Mouse (Mus musculus) retina, postnatal 1 day (tissue): Measurements from ENCODE around the gene Otol1.

Experiments used
- DNase-seq: peaks from one replicate; pipeline ENCODE4 v3.0.0-alpha.2; 2012

The Otol1 gene

DNA sequence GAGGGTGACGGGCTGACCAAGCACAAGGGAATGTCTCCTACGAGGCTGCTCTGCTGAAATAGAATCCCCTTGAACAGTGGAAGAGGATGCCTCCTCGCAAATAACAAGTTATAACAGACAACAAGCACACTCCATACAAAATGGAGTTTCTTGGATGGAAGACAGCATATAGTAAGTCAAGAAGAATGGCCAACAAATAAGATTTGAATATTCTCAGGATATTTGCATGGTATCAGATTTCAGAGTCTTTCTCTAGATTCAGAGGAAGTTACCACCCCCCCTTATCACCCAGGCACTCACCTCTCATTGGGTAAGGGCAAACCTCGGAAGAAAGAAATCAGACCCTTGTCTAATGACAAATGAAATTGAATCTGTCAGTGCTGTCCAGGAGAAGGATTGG is at the start of gene Otol1:
Gene Otol1 (plus strand): TSS at position 301 of the 400 bp plus-strand sequence.
- DNase-seq, result no peak

DNA sequence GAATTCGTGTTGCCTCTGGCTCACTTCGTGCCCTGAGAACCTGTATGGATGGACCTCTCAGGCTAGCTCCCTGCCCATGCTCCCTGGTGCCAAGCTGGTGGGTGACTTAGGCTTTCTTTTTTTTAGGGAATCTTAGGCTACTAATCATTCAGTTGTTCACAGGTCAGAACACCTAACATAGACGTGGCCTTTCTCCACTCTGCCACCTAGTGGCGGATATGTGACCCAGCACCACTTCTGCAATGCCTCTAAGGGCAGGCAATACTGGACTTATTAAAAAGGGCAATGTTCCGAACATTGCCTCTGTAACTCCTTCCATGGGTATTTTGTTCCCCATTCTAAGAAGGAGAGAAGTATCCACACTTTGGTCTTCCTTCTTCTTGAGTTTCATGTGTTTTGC is 45.2 kb upstream of the Otol1 start:
- DNase-seq, result peak; percentile 41

DNA sequence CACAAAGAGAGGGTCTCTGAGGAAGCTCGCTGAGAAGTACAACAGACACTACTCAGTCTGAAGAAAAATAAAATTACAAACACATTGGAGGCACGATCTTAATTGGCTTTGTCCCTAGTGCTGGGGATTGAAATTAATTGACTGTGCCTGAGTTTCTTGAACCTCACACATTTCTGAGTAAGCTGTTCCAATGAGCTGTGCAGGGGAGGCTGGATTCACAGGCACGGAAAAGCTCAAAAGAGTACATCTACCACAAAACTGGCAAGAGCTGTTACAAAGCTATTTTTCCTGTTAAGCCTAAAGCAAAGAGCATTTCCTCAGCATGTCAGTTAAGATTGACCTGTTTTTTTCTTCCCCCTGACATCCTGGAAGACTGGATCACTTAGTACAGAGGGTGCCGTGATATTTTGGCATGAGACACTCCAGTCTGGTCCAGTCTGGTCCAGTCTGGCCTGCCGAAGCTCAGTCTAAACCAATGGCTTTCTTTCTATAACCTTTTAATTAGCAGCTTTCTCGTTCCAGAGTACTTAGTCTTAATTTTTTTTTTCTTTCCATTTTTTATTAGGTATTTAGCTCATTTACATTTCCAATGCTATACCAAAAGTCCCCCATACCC is 35.8 kb upstream of the Otol1 start:
- DNase-seq, result no peak

DNA sequence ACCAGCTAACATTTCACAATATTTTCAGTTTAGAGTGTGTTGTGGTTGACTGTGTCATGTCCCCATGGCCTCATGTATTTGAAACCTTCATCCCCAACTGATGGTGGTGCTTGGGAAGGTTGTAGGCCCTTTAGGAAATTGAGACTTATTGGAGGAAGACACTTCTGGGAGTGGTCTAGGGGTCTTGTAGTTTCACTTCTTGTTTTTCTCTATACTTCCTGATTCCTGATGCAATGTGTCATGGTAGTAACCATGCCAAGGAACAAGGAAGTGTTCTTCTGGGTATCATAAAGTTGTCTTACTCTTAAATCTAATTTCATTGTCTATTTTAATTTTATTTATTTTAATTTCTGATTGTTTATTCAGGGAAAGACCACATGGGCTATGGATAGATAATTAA is 29.3 kb upstream of the Otol1 start:
- no peak for DNase-seq

DNA sequence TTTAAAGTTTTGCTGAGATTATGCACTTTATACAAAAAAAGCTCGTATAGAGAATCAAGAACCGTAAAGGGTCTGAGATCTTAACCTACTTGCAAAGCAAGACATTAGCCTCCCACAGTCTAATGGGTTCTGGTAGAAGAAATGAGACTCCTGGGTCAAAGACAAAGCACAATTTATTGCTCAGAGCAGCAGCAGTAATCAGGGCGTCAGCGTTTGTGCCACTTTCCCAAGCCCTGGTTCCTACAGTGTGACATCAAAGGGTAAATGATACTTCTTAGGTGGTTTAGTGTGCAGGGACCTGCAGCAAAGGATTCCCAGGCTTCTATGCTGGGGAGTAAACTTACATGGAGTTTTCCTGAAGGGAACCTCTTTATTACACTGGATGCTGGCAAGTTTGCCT is 13.6 kb upstream of the Otol1 start:
- DNase-seq, result no peak

DNA sequence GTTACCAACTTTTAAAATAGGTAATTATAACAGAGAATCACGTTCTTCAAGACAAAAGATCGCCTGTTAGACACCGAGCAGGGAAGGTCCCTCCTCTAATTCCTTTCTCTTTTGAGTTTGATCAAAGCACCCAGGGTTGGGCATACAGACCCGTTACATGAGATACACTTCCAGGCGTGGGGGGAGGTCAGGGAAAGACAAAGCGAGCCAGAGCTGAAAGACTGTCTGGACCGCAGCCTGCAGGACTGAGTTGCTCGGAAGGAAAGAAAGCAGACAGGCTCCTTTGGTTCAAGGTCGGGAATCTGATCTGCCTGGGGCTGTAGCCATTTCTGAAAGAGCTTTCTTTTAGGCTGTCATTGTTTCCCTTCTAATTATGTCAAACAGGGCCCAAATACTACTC is 5.9 kb upstream of the Otol1 start:
- peak; percentile 31 for DNase-seq

DNA sequence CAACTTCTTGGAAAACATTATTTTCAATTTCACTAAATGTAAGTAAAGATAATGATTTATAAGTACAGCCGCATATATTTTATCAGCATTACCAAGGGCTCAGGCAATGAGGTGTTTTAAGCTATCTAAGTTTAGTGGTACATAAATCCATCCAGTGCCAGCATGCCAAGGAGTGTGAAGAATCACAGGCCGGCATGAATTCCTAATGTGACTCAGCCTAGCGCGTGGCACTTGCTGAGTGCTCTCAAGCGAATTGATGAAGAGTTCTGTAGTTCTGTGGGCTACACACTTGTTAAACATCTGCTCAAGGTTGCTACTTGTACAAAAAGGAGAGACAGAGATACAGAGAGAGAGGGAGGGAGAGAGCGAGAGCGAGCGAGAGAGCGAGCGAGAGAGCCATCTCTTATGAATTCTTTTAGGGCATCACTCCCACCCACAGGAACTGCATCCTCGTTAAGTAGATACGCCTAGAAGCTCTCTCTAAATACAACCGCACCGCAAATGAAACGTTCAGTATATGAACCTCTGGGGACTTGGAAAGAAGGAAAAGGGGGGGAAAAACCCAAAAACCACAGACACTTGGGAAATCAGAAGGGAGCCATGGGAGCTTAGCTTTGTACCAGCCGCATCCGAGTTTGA is 4.2 kb upstream of the Otol1 start:
- DNase-seq, result no peak

DNA sequence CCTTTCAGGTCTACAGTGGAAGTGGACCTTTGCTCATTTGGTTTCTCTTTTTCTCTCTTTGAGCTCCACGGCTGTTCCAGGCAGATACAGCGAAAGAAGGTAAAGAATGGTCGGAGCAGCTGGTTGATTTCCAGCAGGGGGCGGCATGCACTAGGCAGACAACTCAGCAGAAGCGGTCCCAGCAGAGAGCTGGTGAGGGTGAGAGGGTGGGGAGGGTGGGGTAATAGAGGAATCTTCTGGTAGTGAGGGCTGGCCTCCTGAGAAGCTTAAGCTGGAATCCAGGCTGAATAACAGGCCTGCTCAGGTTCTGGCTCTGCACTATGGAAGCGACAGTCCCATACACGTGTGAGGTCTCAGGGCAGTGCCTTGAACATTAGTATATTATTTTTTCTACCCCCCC is 3.5 kb upstream of the Otol1 start:
- peak; percentile 58 for DNase-seq

DNA sequence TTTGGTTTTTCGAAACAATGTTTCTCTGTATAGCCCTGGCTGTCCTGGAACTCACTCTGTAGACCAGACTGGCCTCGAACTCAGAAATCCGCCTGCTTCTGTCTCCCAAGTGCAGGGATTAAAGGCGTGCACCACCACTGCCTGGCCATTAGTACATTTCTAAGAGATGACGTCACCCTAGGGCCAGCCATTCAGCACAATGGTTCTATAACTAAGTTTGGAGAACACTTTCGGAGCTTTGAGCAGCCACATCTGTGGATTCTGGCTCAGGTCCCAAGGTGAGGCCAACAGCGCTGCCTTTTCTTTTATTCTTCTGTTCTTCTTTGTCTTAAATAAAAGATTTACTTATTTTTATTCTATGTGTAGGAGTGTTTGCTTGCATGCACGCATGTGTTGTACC is 3.0 kb upstream of the Otol1 start:
- no peak for DNase-seq

DNA sequence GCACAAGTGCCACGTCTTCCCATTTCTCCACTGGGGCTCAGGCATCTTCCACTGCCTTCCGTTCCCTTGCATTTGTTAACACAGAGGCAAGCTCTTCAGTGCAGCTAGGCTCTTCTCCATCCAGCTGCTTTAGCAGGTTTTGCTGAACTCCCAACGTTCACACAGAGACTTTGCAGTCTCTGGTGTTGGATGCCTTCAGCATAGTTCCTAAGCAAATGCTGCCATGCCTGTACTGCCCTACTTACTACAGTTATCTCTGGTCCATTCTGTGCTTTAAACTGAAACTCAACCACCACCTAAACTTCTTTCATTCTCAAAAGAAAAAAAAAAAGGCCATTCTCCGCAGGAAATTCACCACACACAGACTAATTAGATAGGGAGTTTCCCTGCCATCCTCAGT is 5.2 kb downstream of the Otol1 start:
- DNase-seq, result no peak

DNA sequence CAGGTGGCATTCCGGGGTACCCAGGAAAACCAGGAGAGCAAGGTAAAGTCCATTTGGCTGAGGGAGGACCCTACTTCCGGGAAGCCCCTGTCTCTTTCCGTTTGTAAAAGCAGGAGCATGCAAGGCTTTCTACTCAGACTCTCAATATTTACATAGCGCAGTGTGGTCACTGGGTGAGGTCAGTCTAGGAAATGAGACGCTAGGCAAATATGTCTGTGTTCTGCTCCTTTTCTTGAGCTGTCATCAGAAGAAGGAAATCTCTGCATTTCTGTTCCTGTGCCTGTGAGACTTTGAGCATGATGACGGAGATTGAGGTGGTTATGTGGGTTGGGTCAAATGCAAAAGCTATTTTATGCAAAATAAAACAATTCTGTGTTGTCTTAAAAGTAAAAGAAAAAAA is 19.2 kb downstream of the Otol1 start:
- no peak for DNase-seq

DNA sequence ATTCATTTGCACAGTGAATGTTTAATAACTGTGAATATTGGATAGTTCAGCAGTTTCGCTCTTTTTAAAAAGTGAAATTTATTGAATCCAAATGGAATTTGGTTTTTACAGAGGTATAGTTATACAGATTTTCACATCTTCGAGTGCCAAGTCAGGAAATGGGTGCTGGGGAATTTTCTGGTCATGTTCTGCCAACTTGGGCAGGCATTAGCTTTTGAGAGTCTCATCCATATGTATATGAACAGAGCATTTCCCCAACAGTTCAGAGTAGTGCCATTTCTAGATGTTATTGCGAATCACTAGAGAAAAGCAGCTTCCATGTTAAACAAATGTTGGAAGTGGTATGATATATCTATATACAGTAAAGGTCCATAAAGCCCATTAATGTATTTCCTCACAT is 21.8 kb downstream of the Otol1 start:
- DNase-seq, result no peak

DNA sequence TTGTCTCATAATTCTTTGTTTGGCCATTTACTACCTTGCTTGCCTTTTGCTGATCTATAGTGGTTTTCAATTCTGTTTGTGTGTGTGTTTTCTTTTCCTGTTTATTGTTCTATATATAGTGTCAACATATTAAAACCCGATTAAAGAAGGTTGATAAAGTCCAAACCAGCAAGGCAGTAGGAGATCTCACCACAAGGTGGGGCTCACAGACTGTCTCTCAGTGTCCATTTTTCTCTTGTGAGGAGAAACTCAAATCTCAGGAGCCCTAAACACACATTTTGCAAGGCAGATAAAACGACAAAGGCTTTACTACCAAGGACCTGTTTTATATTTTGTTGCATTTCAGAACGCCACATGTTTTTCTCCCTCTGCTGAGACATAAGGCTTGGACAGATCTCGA is 28.2 kb downstream of the Otol1 start:
- peak; percentile 9 for DNase-seq
